Mouse (Mus musculus) myocyte (in vitro differentiated cells): ENCODE measurements around the gene Efcc1.

Source experiments
- E2F4 ChIP-seq: IDR thresholded peaks from one replicate; pipeline ENCODE4 v1.6.1; 2011; ENCODE audit warnings: mild to moderate bottlenecking, control low read depth, moderate library complexity; ENCODE audit not compliant: insufficient read depth
- MAX ChIP-seq: IDR thresholded peaks from one replicate; pipeline ENCODE4 v1.6.1; 2011; ENCODE audit warnings: low read depth, mild to moderate bottlenecking, control low read depth
- POLR2A ChIP-seq: IDR thresholded peaks from one replicate; pipeline ENCODE4 v1.6.1; 2011; ENCODE audit warnings: low read depth, mild to moderate bottlenecking, control low read depth, moderate library complexity; ENCODE audit not compliant: insufficient read length
- POLR2AphosphoS2 ChIP-seq: IDR thresholded peaks from one replicate; pipeline ENCODE4 v1.6.1; 2011; ENCODE audit warnings: low read depth, control low read depth; ENCODE audit not compliant: insufficient read length
- REST ChIP-seq: IDR thresholded peaks from one replicate; pipeline ENCODE4 v1.6.1; 2011; ENCODE audit warnings: mild to moderate bottlenecking, control low read depth, moderate library complexity; ENCODE audit not compliant: insufficient read depth, insufficient read length
- SRF ChIP-seq: IDR thresholded peaks from one replicate; pipeline ENCODE4 v1.6.1; 2011; ENCODE audit warnings: low read depth; ENCODE audit not compliant: control insufficient read depth, insufficient read length
- TCF12 ChIP-seq: IDR thresholded peaks from one replicate; pipeline ENCODE4 v1.6.1; 2011; ENCODE audit warnings: mild to moderate bottlenecking, control low read depth; ENCODE audit not compliant: poor library complexity, insufficient read depth, severe bottlenecking
- TCF3 ChIP-seq: IDR thresholded peaks from one replicate; pipeline ENCODE4 v1.6.1; 2011; ENCODE audit warnings: low read depth, control low read depth; ENCODE audit not compliant: insufficient read length
- USF1 ChIP-seq: IDR thresholded peaks from one replicate; pipeline ENCODE4 v1.6.1; 2011; ENCODE audit warnings: low read depth, mild to moderate bottlenecking, control low read depth, moderate library complexity

- TF ChIP-seq POLR2A, result no peak
- TF ChIP-seq USF1, result no peak
- no peak for TF ChIP-seq REST
- TF ChIP-seq MAX, result no peak
- TF ChIP-seq SRF, result no peak
- no peak for TF ChIP-seq POLR2AphosphoS2
- no peak for TF ChIP-seq E2F4
- no peak for TF ChIP-seq TCF12
- no peak for TF ChIP-seq TCF3
Observed at GRCm38 (mm10) chr6:87743281-87743680, 12.6 kb downstream of the Efcc1 start.
